Mouse (Mus musculus): ENCODE results near the gene Ubash3b.

Ubash3b gene

GRCm38 (mm10) chr9:41161413-41161812, at the start of gene Ubash3b:
Ubash3b (minus strand) TSS chr9:41161697.
- in situ Hi-C loops (cut with MboI, MseI) = no loop called here

GRCm38 (mm10) chr9:41207130-41208104, 45.9 kb upstream of the Ubash3b start:
- in situ Hi-C loops (cut with MboI, MseI) = no loop called here

GRCm38 (mm10) chr9:41206717-41207116, 45.2 kb upstream of the Ubash3b start:
- in situ Hi-C loops (cut with MboI, MseI) = no loop called here

GRCm38 (mm10) chr9:41205267-41205666, 43.8 kb upstream of the Ubash3b start:
- in situ Hi-C loops (cut with MboI, MseI) = no loop called here

GRCm38 (mm10) chr9:41199456-41200252, 38.2 kb upstream of the Ubash3b start:
- in situ Hi-C loops (cut with MboI, MseI) = loop anchor here (25.0 kb wide), 1 partner anchor 562 kb away; no protein-coding TSS in a partner anchor

GRCm38 (mm10) chr9:41198501-41199265, 37.2 kb upstream of the Ubash3b start:
- in situ Hi-C loops (cut with MboI, MseI) = loop anchor here (25.0 kb wide), 1 partner anchor 561 kb away; no protein-coding TSS in a partner anchor

GRCm38 (mm10) chr9:41195742-41196311, 34.3 kb upstream of the Ubash3b start:
- in situ Hi-C loops (cut with MboI, MseI) = loop anchor here (25.0 kb wide), 1 partner anchor 559 kb away; no protein-coding TSS in a partner anchor

- in situ Hi-C loops (cut with MboI, MseI) = loop anchor here (25.0 kb wide), 1 partner anchor 554 kb away; no protein-coding TSS in a partner anchor
These were observed 30.2 kb upstream of the Ubash3b start for GRCm38 (mm10) chr9:41191651-41192210.

- in situ Hi-C loops (cut with MboI, MseI) = loop anchor here (25.0 kb wide), 1 partner anchor 554 kb away; no protein-coding TSS in a partner anchor
These were observed 29.4 kb upstream of the Ubash3b start for GRCm38 (mm10) chr9:41190745-41191482.

- in situ Hi-C loops (cut with MboI, MseI) = loop anchor here (5.0 to 25.0 kb wide), 3 partner anchors 196 to 551 kb away; no protein-coding TSS in a partner anchor
These were observed 26.4 kb upstream of the Ubash3b start for GRCm38 (mm10) chr9:41187939-41188338.

- in situ Hi-C loops (cut with MboI, MseI) = loop anchor here (5.0 to 25.0 kb wide), 3 partner anchors 195 to 550 kb away; no protein-coding TSS in a partner anchor
These were observed 26.0 kb upstream of the Ubash3b start for GRCm38 (mm10) chr9:41187498-41187897.

GRCm38 (mm10) chr9:41185331-41185730, 23.8 kb upstream of the Ubash3b start:
- in situ Hi-C loops (cut with MboI, MseI) = loop anchor here (5.0 to 25.0 kb wide), 3 partner anchors 193 to 548 kb away; no protein-coding TSS in a partner anchor

GRCm38 (mm10) chr9:41182550-41182949, 21.1 kb upstream of the Ubash3b start:
- in situ Hi-C loops (cut with MboI, MseI) = loop anchor here (5.0 to 25.0 kb wide), 2 partner anchors 135 to 545 kb away; no protein-coding TSS in a partner anchor

- in situ Hi-C loops (cut with MboI, MseI) = loop anchor here (5.0 to 25.0 kb wide), 2 partner anchors 135 to 545 kb away; no protein-coding TSS in a partner anchor
These were observed 20.3 kb upstream of the Ubash3b start for GRCm38 (mm10) chr9:41181803-41182202.

- in situ Hi-C loops (cut with MboI, MseI) = loop anchor here (5.0 to 25.0 kb wide), 2 partner anchors 134 to 544 kb away; no protein-coding TSS in a partner anchor
These were observed 19.9 kb upstream of the Ubash3b start for GRCm38 (mm10) chr9:41181372-41181771.

- in situ Hi-C loops (cut with MboI, MseI) = loop anchor here (25.0 kb wide), 1 partner anchor 542 kb away; no protein-coding TSS in a partner anchor
These were observed 17.6 kb upstream of the Ubash3b start for GRCm38 (mm10) chr9:41179056-41179455.

- in situ Hi-C loops (cut with MboI, MseI) = no loop called here
These were observed 11.7 kb upstream of the Ubash3b start for GRCm38 (mm10) chr9:41173158-41173557.

- in situ Hi-C loops (cut with MboI, MseI) = no loop called here
These were observed 10.9 kb upstream of the Ubash3b start for GRCm38 (mm10) chr9:41172426-41172825.

GRCm38 (mm10) chr9:41170026-41170425, 8.5 kb upstream of the Ubash3b start:
- in situ Hi-C loops (cut with MboI, MseI) = no loop called here
